Mouse (Mus musculus): ENCODE measurements around the gene Socs2.

DNA sequence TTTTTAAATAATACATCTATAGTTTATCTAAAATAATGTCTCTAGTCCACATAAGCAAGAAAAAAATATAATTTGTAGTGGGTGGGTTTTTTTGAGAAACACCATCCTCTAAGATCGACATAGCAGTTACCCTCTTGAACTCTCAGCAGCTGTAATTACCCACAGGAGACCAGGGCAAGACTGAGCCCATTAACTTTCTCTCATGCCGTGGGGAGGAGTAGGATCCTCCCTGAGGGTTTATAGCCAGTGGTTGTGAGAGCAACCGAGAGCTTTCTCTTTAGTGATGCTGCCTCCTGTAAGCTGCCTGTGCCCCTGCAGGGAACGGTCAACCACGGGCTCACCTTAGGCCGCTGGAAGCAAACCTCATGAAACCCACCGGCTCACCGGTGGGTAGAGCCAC, 24.9 kb downstream of the Socs2 start:
- TF ChIP-seq CTCF (IDR thresholded peaks at IDR 0.05; ENCODE audit: low read depth, low read length) = no peak
- TF ChIP-seq GATA1 (IDR thresholded peaks at IDR 0.05; ENCODE audit: borderline replicate concordance, low read length) = no peak

Data from G1E (cell line).